Mouse (Mus musculus): ENCODE data around the gene Gm49450.
A peak's percentile ranks its signal among the peaks of the same experiment; 100 is the strongest.

Gene Gm49450

DNA sequence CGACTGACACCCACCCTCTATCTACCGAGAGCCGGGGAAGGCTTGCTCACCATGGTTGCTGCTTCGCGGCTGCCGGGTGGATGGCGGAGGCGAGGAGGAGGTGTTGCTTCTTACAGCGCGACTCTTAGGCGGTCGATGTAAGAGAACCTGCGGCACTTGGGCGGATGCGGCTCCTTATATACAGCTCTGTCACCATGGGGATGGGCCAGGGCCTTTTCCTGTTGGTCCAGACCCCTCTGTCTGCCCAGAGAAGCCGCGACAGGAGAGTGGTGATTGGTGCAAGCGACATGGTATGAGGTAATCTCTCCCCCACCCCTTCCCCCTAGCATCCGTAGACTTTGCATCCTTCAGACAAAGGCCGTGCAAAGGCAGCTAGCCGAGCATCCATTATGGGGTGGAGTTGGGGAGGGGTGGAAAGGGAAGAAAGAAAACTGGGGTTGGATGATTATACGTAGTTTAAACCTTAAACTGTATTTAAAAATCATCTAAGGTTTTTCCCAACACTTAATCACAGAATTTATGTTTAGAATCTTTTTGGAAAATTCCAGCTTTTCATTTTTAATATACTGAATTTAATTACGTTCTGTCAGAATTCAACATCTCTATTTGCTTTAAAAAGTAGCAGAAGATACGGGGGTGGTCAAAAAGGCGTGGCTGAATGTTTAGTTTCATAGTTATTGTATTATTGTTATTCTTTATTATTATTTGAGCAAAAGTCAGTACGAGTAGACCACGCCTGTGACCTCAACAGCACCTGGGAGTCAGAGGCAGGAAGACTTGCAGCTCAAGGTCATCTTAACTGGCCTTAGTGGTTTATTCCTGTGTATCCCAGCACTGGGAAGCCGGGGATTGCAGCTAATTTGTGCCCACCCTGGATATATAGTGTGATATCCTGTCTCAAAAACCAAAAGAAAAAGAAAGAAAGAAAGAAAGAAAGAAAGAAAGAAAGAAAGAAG lies at the start of gene Gm49450, which contains the start of gene Tuba1a:
Gene Gm49450 (minus strand): TSS at position 151 of the 956 bp plus-strand sequence.
Gene Tuba1a (minus strand): TSS at position 303 of the 956 bp plus-strand sequence.
- DNase-seq = peak; percentile 99

DNA sequence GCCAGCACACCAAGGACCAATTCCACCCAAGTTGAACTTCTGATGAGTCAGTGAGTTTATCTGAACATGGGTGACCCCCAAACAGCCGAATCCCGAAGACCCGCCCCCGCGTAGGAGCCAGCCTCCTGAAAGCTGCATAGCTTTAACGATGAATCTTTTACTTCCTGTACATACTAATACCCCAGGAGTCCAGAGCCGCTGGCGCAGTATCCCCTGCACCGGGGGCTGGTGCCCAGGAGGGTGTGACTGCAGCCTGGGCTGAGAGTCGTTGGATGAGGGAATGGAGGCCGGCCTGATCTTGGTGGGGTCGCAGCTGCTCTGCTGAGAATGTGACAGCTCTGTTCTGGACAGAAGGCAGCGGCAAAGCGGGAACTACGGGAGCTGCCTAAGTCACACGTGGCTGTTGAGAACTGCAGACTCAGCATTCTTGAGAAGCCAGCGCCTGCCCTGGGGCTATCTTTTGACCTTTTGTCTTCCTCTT lies 48.1 kb upstream of the Gm49450 start:
- DNase-seq = no peak

GRCm38 (mm10) chr15:99000535-99001283 lies 47.4 kb upstream of the Gm49450 start:
- DNase-seq = no peak

- DNase-seq = no peak
Observed at GRCm38 (mm10) chr15:98998775-98999157, 45.4 kb upstream of the Gm49450 start.

DNA sequence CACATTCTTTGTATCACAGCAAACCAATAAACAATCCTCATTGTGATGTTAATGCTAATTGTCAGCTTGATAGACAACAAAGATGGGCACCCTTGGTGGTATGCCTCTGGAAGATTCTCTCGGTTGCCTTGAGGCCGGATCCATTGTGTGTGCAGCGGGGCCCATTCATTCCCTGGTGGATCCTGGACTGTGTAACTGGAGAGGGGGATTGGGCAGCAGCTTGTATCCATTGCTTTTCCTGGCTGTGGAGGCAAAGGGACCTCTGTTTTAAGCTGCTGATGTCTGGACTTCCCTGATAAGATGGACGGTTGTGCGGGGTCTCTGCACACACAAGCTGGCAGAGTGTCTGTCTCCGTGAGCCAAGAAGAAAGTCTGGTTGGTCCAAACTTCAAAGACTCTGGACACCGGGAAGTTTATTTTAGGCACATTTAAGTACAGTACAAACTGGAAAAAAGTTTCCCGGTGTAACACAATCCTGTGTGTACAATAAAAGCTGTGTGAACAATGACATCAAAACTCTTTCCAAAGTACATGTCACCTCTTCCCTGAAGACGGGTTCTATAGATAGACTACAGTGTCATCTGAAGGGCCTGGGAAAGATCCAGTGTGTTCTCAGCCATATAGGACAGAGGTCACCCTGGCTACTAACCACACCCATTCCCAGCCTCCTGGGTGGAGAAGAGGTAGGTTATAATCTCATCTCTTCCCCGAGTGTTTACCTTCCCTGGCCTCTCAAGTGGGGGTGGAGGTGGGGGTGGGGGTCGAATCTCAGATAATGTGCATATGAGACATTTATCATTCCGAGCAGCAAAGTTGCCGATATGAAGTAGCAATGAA lies 44.8 kb upstream of the Gm49450 start:
- DNase-seq = no peak

GRCm38 (mm10) chr15:98996840-98997239 lies 43.5 kb upstream of the Gm49450 start:
- no peak for DNase-seq

GRCm38 (mm10) chr15:98994957-98995520 lies 41.7 kb upstream of the Gm49450 start:
- DNase-seq = no peak

GRCm38 (mm10) chr15:98993865-98994264 lies 40.5 kb upstream of the Gm49450 start:
- DNase-seq = peak; percentile 84

- peak; percentile 89 for DNase-seq
Observed at GRCm38 (mm10) chr15:98993093-98993793, 39.9 kb upstream of the Gm49450 start.

DNA sequence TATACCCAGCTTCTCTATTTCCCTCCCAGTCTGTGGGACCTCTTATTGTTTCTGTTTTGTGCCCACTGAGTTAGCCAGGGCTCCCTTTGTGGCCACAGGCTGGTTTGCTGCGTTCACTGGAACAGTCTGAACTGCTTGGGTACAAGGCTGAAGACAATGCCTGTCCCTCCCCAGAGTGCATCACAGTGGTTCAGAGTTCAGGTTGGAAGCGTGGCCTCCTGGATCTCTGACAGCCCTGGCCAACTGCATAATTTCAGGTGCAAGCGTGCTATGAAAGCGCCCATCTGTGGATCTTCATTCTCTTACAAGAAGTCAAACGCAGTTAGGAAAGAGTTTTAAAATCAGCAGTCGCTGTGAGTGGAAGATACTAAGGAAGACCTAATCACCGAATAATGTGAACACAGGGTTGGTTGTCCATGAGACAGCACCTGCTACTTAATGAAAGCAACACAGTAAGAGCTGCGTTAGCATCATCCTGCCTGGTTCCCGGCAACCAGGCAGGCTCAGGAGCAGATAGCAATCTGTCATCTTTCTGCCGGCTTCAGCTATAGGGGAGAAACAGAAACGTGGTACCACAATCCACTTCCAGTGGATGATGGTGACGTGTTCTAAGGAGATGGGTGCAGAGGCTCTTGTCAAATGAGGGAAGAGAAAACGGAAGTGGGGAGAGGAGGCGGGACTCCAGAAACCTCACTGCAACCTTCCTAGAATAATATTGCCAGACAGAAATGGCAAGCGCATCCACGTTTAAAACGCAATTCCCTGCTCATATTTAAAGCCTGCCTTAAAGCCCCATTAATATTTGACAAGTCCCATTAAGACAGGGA lies 38.9 kb upstream of the Gm49450 start:
- DNase-seq = peak; percentile 80

DNA sequence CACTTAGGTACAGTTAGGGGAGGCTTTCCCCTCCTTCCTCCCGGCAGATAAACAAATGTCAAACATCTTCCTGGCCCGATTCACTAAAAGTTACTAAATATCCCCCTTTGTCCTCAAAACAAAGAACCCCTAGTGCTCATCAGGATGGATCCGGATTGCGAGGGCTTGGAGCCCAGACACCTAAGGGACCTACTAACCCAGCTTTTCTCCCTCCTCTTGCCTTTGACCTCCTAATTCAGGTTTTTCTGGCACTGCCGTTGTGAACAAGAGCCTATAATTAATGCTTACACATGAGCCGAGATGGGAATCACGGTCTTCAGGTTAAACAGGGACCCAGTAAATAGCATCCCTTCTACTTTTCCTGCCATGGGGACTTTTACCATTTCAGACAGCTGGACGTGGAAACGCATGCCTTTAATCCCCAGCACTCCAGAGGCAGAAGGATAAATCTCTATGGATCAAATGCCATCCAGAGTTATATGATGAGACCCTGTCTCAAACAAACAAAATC lies 38.2 kb upstream of the Gm49450 start:
- DNase-seq = no peak

- peak; percentile 59 for DNase-seq
Observed at GRCm38 (mm10) chr15:98990669-98991539, 37.6 kb upstream of the Gm49450 start.

DNA sequence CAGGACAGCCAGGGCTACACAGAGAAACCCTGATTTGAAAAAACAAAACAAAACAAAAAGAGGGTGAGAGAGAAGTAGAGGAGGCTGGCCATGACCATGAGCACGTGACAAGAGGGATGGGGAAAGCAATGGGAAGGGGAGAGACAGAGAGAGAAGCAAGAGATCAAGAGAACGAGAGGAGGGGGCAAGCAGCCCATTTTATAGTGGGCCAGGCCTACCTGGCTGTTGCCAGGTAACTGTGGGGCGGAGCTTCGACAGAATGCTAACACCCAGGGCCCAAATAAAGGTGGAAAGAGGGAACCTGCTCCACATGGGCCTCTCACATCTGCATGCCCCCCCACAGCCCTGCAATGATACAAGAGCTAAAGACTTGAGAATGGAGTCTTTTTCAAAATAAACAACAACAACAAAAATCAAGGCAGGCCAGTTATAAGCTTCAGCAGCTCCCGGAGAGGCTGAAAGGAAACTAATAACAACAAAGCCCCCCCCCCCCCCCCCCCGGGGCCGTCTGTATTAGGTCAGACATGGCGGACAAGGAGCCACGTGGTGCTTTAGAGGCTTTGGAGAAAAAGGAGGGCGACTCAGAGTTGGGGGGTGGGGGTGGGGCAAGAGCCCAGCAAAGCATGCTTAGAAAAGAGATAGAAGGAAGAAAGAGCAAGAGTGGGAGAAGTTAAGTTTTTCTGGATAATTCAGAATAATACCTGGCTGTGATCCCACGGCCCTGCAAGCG lies 36.5 kb upstream of the Gm49450 start:
- no peak for DNase-seq

DNA sequence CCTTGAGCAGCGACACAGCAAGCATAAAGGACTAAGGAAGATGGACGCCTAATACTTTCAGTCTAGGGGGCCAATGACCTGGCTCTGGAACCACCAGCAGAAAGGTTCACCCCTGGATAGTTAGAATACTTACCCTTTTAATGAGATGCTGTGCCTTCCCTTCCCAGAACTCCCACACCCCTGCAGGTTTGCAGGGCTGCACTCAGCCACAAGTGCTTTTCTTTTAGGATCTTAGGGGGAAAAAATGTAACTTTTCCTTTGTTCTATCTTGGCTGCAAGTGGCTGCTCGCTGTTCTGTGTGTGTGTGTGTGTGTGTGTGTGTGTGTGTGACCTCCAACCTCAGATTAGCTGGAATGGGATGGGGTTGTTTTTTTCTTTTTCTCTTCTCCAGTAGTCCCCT lies 35.4 kb upstream of the Gm49450 start:
- no peak for DNase-seq

- DNase-seq = no peak
Observed at GRCm38 (mm10) chr15:98987661-98988181, 34.4 kb upstream of the Gm49450 start.

DNA sequence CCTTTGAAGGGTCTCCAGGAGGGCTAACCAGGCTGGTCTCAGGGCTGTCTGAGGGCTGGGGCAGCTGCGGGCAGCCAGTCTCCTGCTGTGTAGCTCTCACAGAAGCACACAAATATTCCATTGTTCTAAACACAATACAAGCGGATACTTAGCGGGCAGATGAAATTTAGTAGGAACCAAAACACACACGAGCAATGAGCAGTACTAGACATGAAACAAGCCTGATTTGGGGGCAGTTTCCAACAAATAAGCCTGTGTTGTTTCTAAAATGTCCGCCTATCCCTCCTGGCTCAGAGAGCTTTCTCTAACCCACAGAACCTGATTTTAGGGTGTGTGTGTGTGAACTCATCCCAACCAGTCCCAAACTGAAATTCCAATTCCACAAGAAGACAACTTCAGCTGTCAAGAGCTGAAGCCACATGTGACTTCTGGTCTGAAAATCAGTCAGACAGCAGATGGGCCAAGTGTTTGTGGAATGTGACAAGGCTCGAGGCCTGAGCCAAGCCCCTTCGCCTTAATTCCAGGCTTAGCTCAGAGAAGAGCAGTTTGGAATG lies 33.8 kb upstream of the Gm49450 start:
- peak; percentile 32 for DNase-seq

DNA sequence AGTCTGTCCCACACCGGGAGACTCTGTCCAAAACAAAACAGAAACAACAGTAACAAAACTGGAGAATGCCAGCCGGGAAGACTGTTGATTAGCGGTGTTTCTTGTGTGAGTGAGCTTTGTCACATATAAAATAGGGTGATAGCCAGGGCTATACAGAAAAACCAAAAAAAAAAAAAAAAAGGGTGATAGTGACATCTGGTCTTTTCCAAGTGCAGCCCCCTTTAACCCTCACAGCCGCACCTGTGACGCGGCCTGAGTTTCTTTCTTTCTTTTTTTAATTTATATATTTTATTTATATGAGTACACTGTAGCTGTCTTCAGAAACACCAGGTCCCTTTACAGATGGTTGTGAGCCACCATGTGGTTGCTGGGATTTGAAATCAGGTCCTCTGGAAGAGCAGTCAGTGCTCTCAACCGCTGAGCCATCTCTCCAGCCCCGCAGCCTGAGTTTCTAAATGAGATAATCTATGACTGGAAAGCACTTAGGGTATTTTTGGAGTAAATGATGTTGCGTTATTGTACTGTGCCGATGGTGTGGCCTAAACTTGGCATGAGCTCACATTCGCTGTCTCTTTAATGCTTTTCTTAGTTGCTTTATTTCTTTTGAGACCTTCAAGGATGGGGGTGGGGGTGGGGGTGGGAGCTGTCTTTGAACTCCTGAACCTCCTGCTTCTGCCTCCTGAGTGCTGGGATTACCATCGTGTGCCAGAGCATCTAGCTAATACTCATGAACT lies 32.8 kb upstream of the Gm49450 start:
- peak; percentile 30 for DNase-seq

Data from cerebellum, adult 11-12 months (tissue).